Mouse (Mus musculus): Measurements from ENCODE around the gene Ormdl1. TPM values are rescaled to one million over a fixed set of nuclear protein-coding genes. Genes with fewer than 3 reads are reported as not detected.

The Ormdl1 gene
- 0.78 and 0.99 TPM in 2 replicates for polyA plus RNA-seq (2012)

DNA sequence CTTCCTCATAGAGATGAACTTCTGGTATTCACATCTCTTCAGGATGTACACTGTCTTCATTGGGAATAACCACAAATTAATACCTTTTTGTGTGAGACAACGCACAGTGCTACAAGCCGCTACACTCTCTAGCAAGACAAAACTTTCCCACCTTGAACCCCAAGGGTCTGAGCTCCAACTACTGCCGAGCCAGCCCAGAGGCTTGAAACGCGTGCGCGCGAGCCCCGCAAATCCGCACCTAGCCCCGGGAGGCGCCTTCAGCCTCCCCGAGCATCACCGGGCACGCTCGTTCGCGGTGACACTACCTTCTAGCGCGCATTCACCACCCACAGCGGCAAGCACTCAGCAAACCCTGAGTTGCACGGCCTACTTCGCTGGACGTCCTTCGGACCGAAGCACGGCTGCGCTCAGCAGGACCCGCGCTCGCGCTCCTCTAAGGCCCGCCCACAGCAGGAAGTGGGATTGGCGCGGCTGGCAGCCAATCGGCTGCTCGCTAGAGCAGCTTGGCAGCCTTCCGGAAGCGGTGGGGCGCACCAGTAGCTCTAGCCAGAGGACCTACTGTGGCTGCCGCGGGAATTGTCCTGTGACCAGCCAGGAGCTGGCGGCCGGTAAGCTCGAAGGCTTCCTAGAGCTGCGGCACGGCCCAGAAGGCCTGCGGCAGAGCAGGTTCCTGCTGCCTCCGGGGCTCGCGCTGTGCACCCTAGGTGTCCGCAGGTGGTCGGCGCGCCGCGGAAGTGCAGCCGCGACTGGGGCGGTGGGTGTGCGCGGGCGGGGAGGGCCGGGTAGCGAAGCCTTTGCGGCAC is at the start of gene Ormdl1, which contains the start of the genes Pms1 and Gm28778:
Gene Ormdl1, plus strand, starts transcription at position 515 of the 803 bp plus-strand sequence.
Gene Pms1, minus strand, starts transcription at position 438 of the 803 bp plus-strand sequence.
Gene Gm28778, plus strand, starts transcription at position 531 of the 803 bp plus-strand sequence.

DNA sequence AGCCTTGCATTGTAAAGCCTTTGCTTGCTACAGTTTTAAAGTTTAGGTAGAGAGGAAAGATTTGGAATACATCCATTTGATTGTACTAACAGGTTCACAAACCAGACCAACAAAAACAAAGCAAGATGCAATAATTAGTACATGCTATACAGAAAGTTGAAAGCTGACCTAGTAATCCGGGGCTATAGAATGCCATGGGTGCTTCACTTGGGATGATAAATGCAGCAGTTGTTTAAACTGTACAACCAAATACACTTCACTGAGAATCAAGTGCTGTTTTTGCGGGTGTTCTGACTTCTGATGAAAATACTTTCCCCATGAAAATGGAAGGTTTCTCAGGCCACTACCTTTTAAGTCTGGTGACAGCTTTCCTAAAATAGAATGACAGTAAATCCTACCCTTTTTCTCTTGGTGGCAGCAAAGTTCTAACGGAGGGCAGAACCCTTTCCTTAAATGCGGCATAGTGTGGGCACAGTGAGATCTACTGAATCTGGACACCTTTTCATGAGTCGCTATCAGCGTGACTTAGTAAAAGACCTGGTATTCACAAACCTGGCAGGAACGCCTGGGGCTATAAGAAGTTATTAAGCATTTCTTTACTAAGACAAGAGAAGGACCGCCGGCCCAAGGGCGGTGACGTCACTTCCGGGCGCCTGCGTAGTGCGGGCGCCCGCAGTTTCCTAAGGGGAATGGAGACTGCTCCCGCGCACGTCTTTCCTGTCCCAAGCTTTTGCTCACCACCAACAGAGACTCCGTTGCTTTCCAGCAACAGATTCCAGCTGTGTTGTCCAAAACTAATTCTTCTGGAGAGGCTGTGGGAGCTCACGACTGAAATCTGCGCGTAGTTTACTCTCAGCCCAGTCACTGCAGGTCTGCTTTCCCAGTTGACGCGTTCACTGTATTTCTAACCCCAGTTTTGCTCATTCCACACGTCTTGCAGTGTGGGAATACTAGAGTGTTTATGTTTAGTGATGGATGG is 16.4 kb downstream of the Ormdl1 start, which contains the start of gene Osgepl1:
Gene Osgepl1, plus strand, starts transcription at position 636 of the 979 bp plus-strand sequence.

GRCm38 (mm10) chr1:53352327-53353261 is 55.7 kb downstream of the Ormdl1 start, which contains the start of the genes Asdurf, Gm28551 and Asnsd1:
Gene Asdurf (minus strand): TSS chr1:53352619.
Gene Gm28551 (minus strand): TSS chr1:53352667.
Gene Asnsd1 (minus strand): TSS chr1:53352752.

Other genes with a start within 250 kb of the Ormdl1 start
- not detected in 2 replicates for gene Mstn, start 235.5 kb upstream of the Ormdl1 start, polyA plus RNA-seq (2012)
- not detected in 2 replicates for gene 1700019A02Rik, start 109.5 kb upstream of the Ormdl1 start, polyA plus RNA-seq (2012)
- 0.49 and 1.0 TPM in 2 replicates for gene Pms1, start 77 bp upstream of the Ormdl1 start, polyA plus RNA-seq (2012)
- 0.27 TPM in 1 of 2 replicates, not detected in the other for gene Gm28778, start within 50 bp of the Ormdl1 start, polyA plus RNA-seq (2012)
- gene Osgepl1, start 16.5 kb downstream of the Ormdl1 start, polyA plus RNA-seq (2012) = 0.40 and 1.3 TPM in 2 replicates
- gene Asdurf, start 55.5 kb downstream of the Ormdl1 start, polyA plus RNA-seq (2012) = 34.3 and 38.4 TPM in 2 replicates
- 0.15 TPM in 1 of 2 replicates, not detected in the other for gene Gm28551, start 55.6 kb downstream of the Ormdl1 start, polyA plus RNA-seq (2012)
- gene Asnsd1, start 55.7 kb downstream of the Ormdl1 start, polyA plus RNA-seq (2012) = 17.2 and 24.3 TPM in 2 replicates